Mouse (Mus musculus) hindbrain, embryonic 11.5 days (tissue): ENCODE measurements around the gene Gm6040. TPM values are rescaled to one million over a fixed set of nuclear protein-coding genes. Genes with fewer than 3 reads are reported as not detected.

ENCODE experiments used
- ATAC-seq: fragments of 200-750 bp; cut with Nextera tagmentation; 2 replicates; pipeline ENCODE4 v1.8.0; 2017; ENCODE audit warnings: mild to moderate bottlenecking, moderate TSS enrichment, moderate library complexity; ENCODE audit not compliant: low FRiP score
- DNase-seq: peaks from one replicate; pipeline ENCODE4 v3.0.0-alpha.2; 2015; ENCODE audit warnings: low spot score
- H3K27ac ChIP-seq: fragments of 300-500 bp; sonication (generic); 2 replicates; pipeline ENCODE4 v1.5.1; 2014; ENCODE audit warnings: mild to moderate bottlenecking, low read depth, low read length
- H3K27me3 ChIP-seq: fragments of 300-500 bp; sonication (generic); 2 replicates; pipeline ENCODE4 v1.6.1; 2014; ENCODE audit warnings: mild to moderate bottlenecking, low read length, moderate library complexity, mixed read lengths; ENCODE audit not compliant: control insufficient read depth, insufficient read depth
- H3K36me3 ChIP-seq: fragments of 300-500 bp; sonication (generic); 2 replicates; pipeline ENCODE4 v1.6.1; 2014; ENCODE audit warnings: mild to moderate bottlenecking, low read length, moderate library complexity, mixed read lengths; ENCODE audit not compliant: control insufficient read depth, insufficient read depth
- H3K4me1 ChIP-seq: fragments of 300-500 bp; sonication (generic); replicated peaks from 2 replicates; pipeline ENCODE4 v1.6.1; 2014; ENCODE audit warnings: low read length, mixed read lengths; ENCODE audit not compliant: control insufficient read depth, insufficient read depth
- H3K4me2 ChIP-seq: fragments of 300-500 bp; sonication (generic); replicated peaks from 2 replicates; pipeline ENCODE4 v1.6.1; 2014; ENCODE audit warnings: mild to moderate bottlenecking, low read depth, low read length
- H3K4me3 ChIP-seq: fragments of 300-500 bp; sonication (generic); 2 replicates; pipeline ENCODE4 v1.5.1; 2014; ENCODE audit warnings: low read depth, low read length
- H3K9ac ChIP-seq: fragments of 300-500 bp; sonication (generic); 2 replicates; pipeline ENCODE4 v1.6.1; 2014; ENCODE audit warnings: low read depth, low read length
- H3K9me3 ChIP-seq: fragments of 300-500 bp; sonication (generic); 2 replicates; pipeline ENCODE4 v1.6.1; 2016; ENCODE audit warnings: low read length; ENCODE audit not compliant: control insufficient read depth
- WGBS: fragments of 180-500 bp; shearing (Covaris S2); extraction: QIAGEN DNeasy Blood & Tissue Kit; methylation state at CpG from one replicate; pipeline ENCODE4 v1.1.7; 2014; 5-methylcytosine and 5-hydroxymethylcytosine counted together
- polyA plus RNA-seq: library from polyadenylated mRNA; unstranded; fragments of >200 nt; fragmentation: Nextera tagmentation; extraction: Ambion mirVana; gene quantifications from 2 replicates; pipeline ENCODE4 v1.2.1, GENCODE M21; 2014

Gene Gm6040
- not detected in 2 replicates for polyA plus RNA-seq

DNA sequence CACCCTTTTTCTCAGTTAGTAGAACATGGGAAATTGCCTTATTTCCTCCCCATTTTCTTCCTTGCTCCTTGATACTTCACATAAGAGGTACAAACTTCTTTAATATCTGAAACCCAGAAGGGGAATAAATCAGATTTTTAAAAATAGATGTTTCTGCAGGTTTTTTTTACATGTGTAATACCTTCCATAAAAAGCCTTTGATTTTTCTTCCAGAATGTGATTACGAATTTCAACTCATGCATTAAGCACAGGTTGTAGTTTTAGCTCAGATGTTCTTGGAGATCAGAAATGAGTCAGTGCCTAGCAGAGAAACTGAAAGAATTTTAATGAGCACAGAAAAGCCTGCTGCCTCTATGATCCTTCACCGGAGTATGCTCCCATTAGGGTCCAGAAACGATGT lies at the start of gene Gm6040:
Gene Gm6040 (minus strand): TSS at position 101 of the 400 bp plus-strand sequence.
- H3K4me2 ChIP-seq: no peak within 1 kb of the TSS
- no peaks in the 10 kb centered on the region for H3K27me3 ChIP-seq
- no peak within 1 kb of the TSS for H3K4me3 ChIP-seq
- H3K4me1 ChIP-seq: no peaks in the 10 kb centered on the region
- no peak for DNase-seq
- H3K27ac ChIP-seq: no peak within 1 kb of the TSS
- H3K9ac ChIP-seq: no peak within 1 kb of the TSS
- no peaks in the 10 kb centered on the region for H3K36me3 ChIP-seq
- no peaks in the 10 kb centered on the region for H3K9me3 ChIP-seq
- no peak for ATAC-seq
- WGBS: 81% methylated on average over 3 of the region's 3 CpGs

DNA sequence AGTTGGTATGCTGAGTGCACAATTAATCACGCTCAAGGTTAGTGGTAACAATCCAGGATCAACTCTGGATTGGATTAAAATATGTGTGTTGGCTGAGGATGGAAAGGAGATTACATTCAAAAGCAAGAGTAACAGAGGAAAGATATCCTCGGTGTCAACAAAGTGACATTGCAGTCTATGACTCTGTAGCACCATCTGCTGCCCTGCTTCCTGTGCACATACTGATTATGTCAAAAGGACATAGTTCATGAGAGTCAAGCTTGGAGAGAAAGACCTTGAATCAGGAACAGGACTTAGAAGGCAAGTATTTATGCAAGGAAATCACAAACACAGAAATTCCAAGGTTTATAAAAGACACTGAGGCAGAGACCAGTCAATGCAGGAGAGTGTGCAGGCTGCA lies 42.7 kb upstream of the Gm6040 start:
- 86% methylated on average over 2 of the region's 2 CpGs for WGBS
- ATAC-seq (no peak), DNase-seq (no peak)
- Histone ChIP-seq H3K9me3 (peaks cover 2% of the 10 kb centered on the region; the same call in 1 of the 2 replicates), H3K4me1 (no peaks in the 10 kb centered on the region), H3K27ac (no peak overlapping the region), H3K4me2 (no peak overlapping the region), H3K27me3 (no peaks in the 10 kb centered on the region), H3K36me3 (no peaks in the 10 kb centered on the region), H3K4me3 (no peak overlapping the region), H3K9ac (no peak overlapping the region)

DNA sequence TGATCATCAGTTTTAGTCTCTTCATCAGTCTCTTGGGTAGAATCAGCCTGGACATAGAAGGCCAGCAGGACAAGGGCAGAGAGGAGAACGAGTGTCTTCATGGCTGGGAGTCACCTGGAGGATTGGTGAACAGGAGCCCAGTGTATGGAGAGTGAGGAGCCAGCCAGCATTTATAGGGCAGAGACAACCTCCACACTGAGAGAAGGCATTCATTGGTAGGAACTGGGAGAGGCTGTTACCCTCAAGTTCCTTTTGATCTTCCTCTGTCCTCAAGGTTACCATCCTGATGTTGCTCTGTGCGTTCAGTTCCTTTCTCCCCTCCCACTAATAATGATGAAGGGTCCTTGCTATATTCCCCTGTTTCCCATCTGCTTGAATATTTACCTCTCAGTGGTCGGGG lies 22.7 kb upstream of the Gm6040 start, which contains the start of gene AY761185:
Gene AY761185 (minus strand): TSS at position 101 of the 400 bp plus-strand sequence.
- no peak within 1 kb of the TSS for H3K4me3 ChIP-seq
- no peaks in the 10 kb centered on the region for H3K4me1 ChIP-seq
- no peaks in the 10 kb centered on the region for H3K36me3 ChIP-seq
- DNase-seq: no peak
- no peak for ATAC-seq
- 80% methylated on average over 3 of the region's 3 CpGs for WGBS
- no peaks in the 10 kb centered on the region for H3K27me3 ChIP-seq
- no peak within 1 kb of the TSS for H3K27ac ChIP-seq
- no peak within 1 kb of the TSS for H3K9ac ChIP-seq
- H3K9me3 ChIP-seq: peaks cover 4% of the 10 kb centered on the region; the same call in 1 of the 2 replicates
- H3K4me2 ChIP-seq: no peak within 1 kb of the TSS

DNA sequence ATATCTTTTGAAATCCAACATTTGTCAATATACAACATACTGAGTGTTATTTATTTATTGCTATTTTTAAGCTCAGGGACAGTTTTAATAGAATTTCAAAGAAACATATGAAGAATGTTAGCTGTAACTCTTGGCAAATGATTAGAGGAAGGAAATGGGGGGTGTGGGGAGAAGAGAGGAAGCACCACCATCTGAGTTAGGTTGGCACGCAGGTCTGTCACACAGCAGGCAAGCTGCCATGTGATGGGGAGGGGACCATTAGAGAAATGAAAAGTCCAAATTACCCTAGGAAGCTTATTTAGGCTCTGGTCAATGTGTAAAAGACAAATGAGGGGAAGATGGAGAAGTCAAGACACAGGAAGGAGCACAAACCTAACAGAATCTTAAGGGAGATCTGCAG lies 9.6 kb downstream of the Gm6040 start:
- Histone ChIP-seq H3K4me1 (no peaks in the 10 kb centered on the region), H3K4me3 (no peak overlapping the region), H3K4me2 (no peak overlapping the region), H3K36me3 (no peaks in the 10 kb centered on the region), H3K27ac (no peak overlapping the region), H3K9ac (no peak overlapping the region), H3K27me3 (no peaks in the 10 kb centered on the region), H3K9me3 (0 out of 2 replicates have a peak, but pooled peaks cover 5% of the 10 kb centered on the region)
- ATAC-seq (no peak), DNase-seq (no peak)
- WGBS: 92% methylated on average over 1 of the region's 1 CpGs

DNA sequence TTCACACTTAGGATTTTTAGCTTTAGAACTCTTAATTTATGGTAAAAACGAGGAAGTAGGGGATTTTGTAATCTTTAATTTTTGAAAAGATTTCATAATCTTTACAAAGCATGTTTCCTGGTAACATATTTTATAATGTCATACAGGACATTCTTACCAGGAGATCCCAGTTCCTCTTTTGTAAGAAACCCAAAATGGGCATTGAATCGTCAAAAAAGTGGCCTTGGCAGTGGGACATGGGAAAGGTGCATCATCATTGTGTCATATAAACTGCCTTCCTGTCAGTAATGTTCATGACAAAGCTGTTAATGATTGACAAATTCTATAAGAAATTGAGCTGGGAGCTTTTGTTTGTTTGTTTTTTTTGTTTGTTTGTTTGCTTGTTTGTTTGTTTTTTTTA lies 13.6 kb downstream of the Gm6040 start:
- Histone ChIP-seq H3K27me3 (no peaks in the 10 kb centered on the region), H3K9ac (no peak overlapping the region), H3K4me1 (no peaks in the 10 kb centered on the region), H3K4me3 (no peak overlapping the region), H3K9me3 (no peaks in the 10 kb centered on the region; the same call in 1 of the 2 replicates), H3K27ac (no peak overlapping the region), H3K36me3 (no peaks in the 10 kb centered on the region), H3K4me2 (no peak overlapping the region)
- DNase-seq (no peak), ATAC-seq (no peak)
- 66% methylated on average over 2 of the region's 2 CpGs for WGBS

DNA sequence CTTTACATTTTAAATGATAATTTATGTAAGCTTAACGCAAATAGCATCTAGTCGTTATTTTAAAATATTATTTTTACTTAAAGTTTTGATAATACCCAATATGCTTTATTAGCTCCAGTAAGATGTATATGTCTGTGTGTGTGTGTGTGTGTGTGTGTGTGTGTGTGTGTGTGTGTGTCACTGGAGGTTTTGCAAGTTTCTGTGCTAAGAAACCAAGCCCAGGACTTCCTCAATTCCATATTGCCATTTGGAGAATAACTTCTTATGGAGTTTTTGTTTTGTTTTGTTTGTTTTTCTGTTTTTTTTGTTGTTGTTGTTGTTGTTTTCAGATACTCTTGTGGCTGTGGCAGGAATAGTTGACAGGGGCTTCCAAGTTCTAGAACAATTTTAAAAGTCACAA lies 14.8 kb downstream of the Gm6040 start:
- 90% methylated on average over 2 of the region's 2 CpGs for WGBS
- no peak overlapping the region for H3K4me3 ChIP-seq
- H3K27me3 ChIP-seq: no peaks in the 10 kb centered on the region
- ATAC-seq (no peak), DNase-seq (no peak)
- no peaks in the 10 kb centered on the region for H3K4me1 ChIP-seq
- no peak overlapping the region for H3K9ac ChIP-seq
- no peak overlapping the region for H3K27ac ChIP-seq
- no peaks in the 10 kb centered on the region for H3K36me3 ChIP-seq
- no peaks in the 10 kb centered on the region; the same call in 1 of the 2 replicates for H3K9me3 ChIP-seq
- no peak overlapping the region for H3K4me2 ChIP-seq

DNA sequence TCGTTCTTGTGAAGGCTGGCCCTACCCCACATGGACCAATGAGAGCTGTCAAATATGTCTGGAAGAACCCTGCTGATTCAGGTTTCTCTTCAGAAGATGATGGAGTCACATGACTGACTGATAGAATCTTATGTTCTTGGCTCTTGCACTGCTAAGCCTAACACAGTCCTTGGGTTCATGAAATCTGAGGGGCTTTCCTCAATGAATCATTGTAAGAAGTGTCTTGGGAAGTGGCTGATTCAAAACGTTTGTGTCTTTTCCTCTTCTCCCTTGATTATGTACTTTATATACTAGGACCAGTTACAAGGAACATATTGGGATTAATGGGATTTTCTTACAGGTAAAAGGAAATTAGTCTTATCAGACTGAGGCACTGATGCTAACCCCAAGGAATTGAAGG lies 19.3 kb downstream of the Gm6040 start, which contains the start of gene Gm15056:
Gene Gm15056 (minus strand): TSS at position 101 of the 400 bp plus-strand sequence.
- no peak for ATAC-seq
- Histone ChIP-seq H3K4me3 (no peak within 1 kb of the TSS), H3K9me3 (peaks cover 7% of the 10 kb centered on the region), H3K9ac (no peak within 1 kb of the TSS), H3K4me1 (no peaks in the 10 kb centered on the region), H3K36me3 (no peaks in the 10 kb centered on the region), H3K27me3 (no peaks in the 10 kb centered on the region), H3K27ac (no peak within 1 kb of the TSS), H3K4me2 (no peak within 1 kb of the TSS)
- DNase-seq: no peak
- WGBS: 57% methylated on average over 2 of the region's 2 CpGs

DNA sequence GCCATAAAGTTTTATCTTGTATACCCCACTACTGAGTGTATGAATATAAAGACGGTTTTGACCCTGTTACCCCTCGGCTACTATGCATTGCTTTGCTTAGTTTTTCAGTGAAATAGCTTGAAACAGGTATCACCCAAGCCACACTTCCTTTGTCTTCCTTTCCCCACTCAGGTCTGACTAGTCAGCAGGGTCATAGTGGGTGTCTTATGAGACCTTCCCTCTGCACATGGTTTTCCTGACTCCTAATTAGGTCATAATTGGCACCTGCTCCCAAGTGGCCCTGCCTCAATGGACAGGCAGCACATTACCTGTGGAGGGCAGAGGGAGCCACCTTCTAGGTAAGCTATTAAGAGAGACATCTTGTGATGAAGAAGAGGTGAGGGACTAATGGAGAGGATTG lies 29.5 kb downstream of the Gm6040 start, which contains the start of gene Defb33:
Gene Defb33 (plus strand): TSS at position 301 of the 400 bp plus-strand sequence.
- Histone ChIP-seq H3K4me1 (no peaks in the 10 kb centered on the region), H3K4me2 (no peak within 1 kb of the TSS), H3K4me3 (no peak within 1 kb of the TSS), H3K9me3 (no peaks in the 10 kb centered on the region; the same call in 1 of the 2 replicates), H3K9ac (no peak within 1 kb of the TSS), H3K36me3 (no peaks in the 10 kb centered on the region), H3K27ac (no peak within 1 kb of the TSS), H3K27me3 (no peaks in the 10 kb centered on the region)
- DNase-seq (no peak), ATAC-seq (no peak)
- WGBS: 85% methylated on average over 2 of the region's 2 CpGs

DNA sequence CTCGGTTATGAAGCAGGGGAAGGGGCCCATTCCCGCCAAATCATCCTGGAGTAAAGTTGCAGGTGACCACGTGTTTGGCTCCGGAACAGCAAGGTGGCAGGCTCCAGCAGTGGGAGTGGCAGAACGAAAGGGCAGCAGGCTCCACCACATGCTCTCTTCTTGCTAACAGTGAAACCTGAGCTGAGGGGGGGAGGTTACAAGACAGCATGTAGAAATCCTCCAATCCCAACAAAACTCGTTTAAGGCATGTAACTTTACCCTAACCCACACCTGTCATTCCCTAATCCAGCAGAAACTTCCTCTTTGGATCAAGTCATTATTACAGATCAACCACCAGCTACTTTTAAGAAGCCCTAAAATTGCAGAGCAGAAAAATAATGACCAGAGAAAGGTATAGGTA lies 47.3 kb downstream of the Gm6040 start:
- Histone ChIP-seq H3K27ac (no peak overlapping the region), H3K9me3 (peaks cover under 1% of the 10 kb centered on the region; the same call in 1 of the 2 replicates), H3K27me3 (no peaks in the 10 kb centered on the region), H3K36me3 (no peaks in the 10 kb centered on the region), H3K4me3 (no peak overlapping the region), H3K9ac (no peak overlapping the region), H3K4me2 (no peak overlapping the region), H3K4me1 (no peaks in the 10 kb centered on the region)
- no peak for DNase-seq
- WGBS: 49% methylated on average over 6 of the region's 6 CpGs
- ATAC-seq: no peak
